In the genomic region with DNA sequence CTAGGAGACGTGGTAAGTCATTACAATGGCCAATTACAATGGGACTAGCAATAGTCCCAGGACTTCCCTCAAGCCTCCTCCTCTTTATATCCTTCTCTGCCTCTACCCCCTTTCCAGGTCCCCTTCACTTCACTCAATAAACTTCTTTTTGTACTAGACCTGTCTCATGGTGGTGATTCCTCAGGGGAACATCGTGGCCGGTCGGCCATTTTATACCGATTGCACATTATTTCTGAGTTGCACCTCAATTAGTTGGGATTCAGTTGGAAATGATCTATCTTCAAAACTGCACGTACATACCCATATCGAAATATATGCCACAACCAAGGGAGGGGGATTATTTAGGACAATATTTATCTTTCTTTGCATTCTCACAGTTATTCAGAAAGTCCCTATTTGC, we compare ENCODE assay signal across 8 mouse cellular contexts. TPM values are rescaled to one million over a fixed set of nuclear protein-coding genes. Genes with fewer than 3 reads are reported as not detected.
DNase-seq lines count a peak whose midpoint lies in the region; ATAC-seq lines count a peak whose summit lies in the region.

No protein-coding gene starts in this region.

- H3K4me2 ChIP-seq in heart, embryonic 16.5 days (ENCODE audit: low read depth, low read length): peak overlapping the region; percentile 91
- peak overlapping the region; percentile 94 for H3K4me2 ChIP-seq in hindbrain, embryonic 14.5 days (replicated peaks)
- peak overlapping the region; percentile 73 for H3K4me2 ChIP-seq in midbrain, embryonic 16.5 days (ENCODE audit: low read length)

- peaks cover 7% of the 10 kb centered on the region for H3K36me3 ChIP-seq in heart, embryonic 16.5 days (ENCODE audit: control insufficient read depth, insufficient read depth)
- H3K36me3 ChIP-seq in hindbrain, embryonic 14.5 days (replicated peaks; ENCODE audit: control insufficient read depth, insufficient read depth): peaks cover 42% of the 10 kb centered on the region
- H3K36me3 ChIP-seq in midbrain, embryonic 16.5 days (ENCODE audit: control insufficient read depth, insufficient read depth, low read length): peaks cover 6% of the 10 kb centered on the region

- DNase-seq in heart, adult 8-10 months (ENCODE audit: low spot score): no peak
- DNase-seq in ZHBTc4 (ENCODE audit: low read depth, low spot score): peak; percentile 42
- no peak for DNase-seq in hindbrain, embryonic 14.5 days (ENCODE audit: low spot score)
- DNase-seq in spleen, postnatal 36 days (ENCODE audit: low spot score in 2 of 2): no peak
- no peak for DNase-seq in layer of hippocampus, adult 9-10 months (ENCODE audit: low spot score)
- no peak for DNase-seq in urinary bladder, postnatal 36 days (ENCODE audit: low spot score in 2 of 2)

- peak overlapping the region; percentile 13; the same call in 1 of the 2 replicates for H3K27ac ChIP-seq in heart, embryonic 16.5 days (ENCODE audit: low read length)
- H3K27ac ChIP-seq in hindbrain, embryonic 14.5 days: peak overlapping the region; percentile 97
- peak overlapping the region; percentile 99 for H3K27ac ChIP-seq in midbrain, embryonic 16.5 days (ENCODE audit: low read length)

- no peaks in the 10 kb centered on the region for H3K9me3 ChIP-seq in heart, embryonic 16.5 days (replicated peaks; ENCODE audit: control insufficient read depth, low read length)
- no peaks in the 10 kb centered on the region for H3K9me3 ChIP-seq in hindbrain, embryonic 14.5 days (ENCODE audit: control insufficient read depth, low read length)
- no peaks in the 10 kb centered on the region for H3K9me3 ChIP-seq in midbrain, embryonic 16.5 days (replicated peaks; ENCODE audit: control insufficient read depth, low read length, poor library complexity, severe bottlenecking)

- H3K9ac ChIP-seq in heart, embryonic 16.5 days (ENCODE audit: low read length): peak overlapping the region; percentile 83
- H3K9ac ChIP-seq in hindbrain, embryonic 14.5 days: peak overlapping the region; percentile 84
- peak overlapping the region; percentile 83 for H3K9ac ChIP-seq in midbrain, embryonic 16.5 days (ENCODE audit: low read depth, low read length)

- 36% methylated on average over 7 of the region's 7 CpGs for whole genome bisulfite sequencing in heart, embryonic 16.5 days
- 14% methylated on average over 7 of the region's 7 CpGs for WGBS in hindbrain, embryonic 14.5 days
- WGBS in midbrain, embryonic 16.5 days: 20% methylated on average over 7 of the region's 7 CpGs

- H3K27me3 ChIP-seq in heart, embryonic 16.5 days (ENCODE audit: control insufficient read depth, insufficient read depth, low read length): no peaks in the 10 kb centered on the region
- H3K27me3 ChIP-seq in hindbrain, embryonic 14.5 days (ENCODE audit: control insufficient read depth, insufficient read depth, low read length): no peaks in the 10 kb centered on the region
- no peaks in the 10 kb centered on the region for H3K27me3 ChIP-seq in midbrain, embryonic 16.5 days (ENCODE audit: control insufficient read depth, insufficient read depth, low read depth, low read length)

- H3K4me3 ChIP-seq in heart, embryonic 16.5 days (ENCODE audit: low read length): peak overlapping the region; percentile 74
- peak overlapping the region; percentile 69 for H3K4me3 ChIP-seq in hindbrain, embryonic 14.5 days (replicated peaks; ENCODE audit: low read length)
- peak overlapping the region; percentile 71 for H3K4me3 ChIP-seq in midbrain, embryonic 16.5 days (ENCODE audit: low read depth, low read length)

- ATAC-seq in heart, embryonic 16.5 days (replicated peaks; ENCODE audit: extremely low read depth, insufficient read depth, low FRiP score): no peak; the same call in 1 of the 2 replicates
- ATAC-seq in hindbrain, embryonic 14.5 days (ENCODE audit: low FRiP score): peak; percentile 21; the same call in 1 of the 2 replicates
- peak; percentile 55 for ATAC-seq in midbrain, embryonic 16.5 days

- H3K4me1 ChIP-seq in heart, embryonic 16.5 days (ENCODE audit: control insufficient read depth, insufficient read depth, low read length): peaks cover 10% of the 10 kb centered on the region
- H3K4me1 ChIP-seq in hindbrain, embryonic 14.5 days (replicated peaks; ENCODE audit: control insufficient read depth, insufficient read depth, low read length): peaks cover 13% of the 10 kb centered on the region
- peaks cover 15% of the 10 kb centered on the region for H3K4me1 ChIP-seq in midbrain, embryonic 16.5 days (ENCODE audit: control insufficient read depth, insufficient read depth, low read length)

RNA-seq across cellular contexts. Expression of gene Rc3h2, which starts 8.9 kb away (rescaled TPM):
- polyA plus RNA-seq in heart, embryonic 16.5 days (2015; fragmentation: Nextera tagmentation; extraction: Ambion mirVana): 9.1 and 9.3 TPM in 2 replicates
- total RNA-seq in heart, adult 8-10 months (2022): 10 to 100 TPM; 28.1 to 36.7 (median 35.2) TPM
- polyA plus RNA-seq in hindbrain, embryonic 14.5 days (2014; fragmentation: Nextera tagmentation; extraction: Ambion mirVana): 25.6 and 26.0 TPM in 2 replicates
- polyA plus RNA-seq in midbrain, embryonic 16.5 days (2015; fragmentation: Nextera tagmentation; extraction: Ambion mirVana): 18.0 and 20.5 TPM in 2 replicates

RNA-seq across cellular contexts. Expression of gene Zbtb26, which starts 11.3 kb away (rescaled TPM):
- 4.5 and 4.6 TPM in 2 replicates for polyA plus RNA-seq in heart, embryonic 16.5 days (2015; fragmentation: Nextera tagmentation; extraction: Ambion mirVana)
- 1 to 10 TPM; 3.2 to 4.8 (median 4.1) TPM for total RNA-seq in heart, adult 8-10 months (2022)
- polyA plus RNA-seq in hindbrain, embryonic 14.5 days (2014; fragmentation: Nextera tagmentation; extraction: Ambion mirVana): 9.5 and 9.8 TPM in 2 replicates
- polyA plus RNA-seq in midbrain, embryonic 16.5 days (2015; fragmentation: Nextera tagmentation; extraction: Ambion mirVana): 8.3 and 9.1 TPM in 2 replicates

RNA-seq across cellular contexts. Expression of gene Zbtb6, which starts 11.4 kb away (rescaled TPM):
- polyA plus RNA-seq in heart, embryonic 16.5 days (2015; fragmentation: Nextera tagmentation; extraction: Ambion mirVana): 3.7 and 4.4 TPM in 2 replicates
- 1 to 10 TPM; 3.6 to 4.3 (median 4.0) TPM for total RNA-seq in heart, adult 8-10 months (2022)
- polyA plus RNA-seq in hindbrain, embryonic 14.5 days (2014; fragmentation: Nextera tagmentation; extraction: Ambion mirVana): 9.9 and 11.2 TPM in 2 replicates
- 19.2 and 22.3 TPM in 2 replicates for polyA plus RNA-seq in midbrain, embryonic 16.5 days (2015; fragmentation: Nextera tagmentation; extraction: Ambion mirVana)

RNA-seq across cellular contexts. Expression of gene Rabgap1, which starts 11.5 kb away (rescaled TPM):
- polyA plus RNA-seq in heart, embryonic 16.5 days (2015; fragmentation: Nextera tagmentation; extraction: Ambion mirVana): 25.6 and 27.9 TPM in 2 replicates
- total RNA-seq in heart, adult 8-10 months (2022): 10 to 100 TPM; 38.9 to 46.1 (median 41.1) TPM
- 63.4 and 79.3 TPM in 2 replicates for polyA plus RNA-seq in hindbrain, embryonic 14.5 days (2014; fragmentation: Nextera tagmentation; extraction: Ambion mirVana)
- polyA plus RNA-seq in midbrain, embryonic 16.5 days (2015; fragmentation: Nextera tagmentation; extraction: Ambion mirVana): 50.6 and 56.5 TPM in 2 replicates

Comparison
In these comparisons a context has a peak if more than half of its experiments do, and no peak if none do; other contexts are left out.
1. H3K27ac ChIP-seq: peak in every context shown above with its lines; median percentile 99 in midbrain, embryonic 16.5 days; 97 in hindbrain, embryonic 14.5 days; 13 in heart, embryonic 16.5 days.